Mouse (Mus musculus): ENCODE data around the gene Cdv3. TPM values are rescaled to one million over a fixed set of nuclear protein-coding genes. Genes with fewer than 3 reads are reported as not detected.

Gene Cdv3
- total RNA-seq, 2 experiments from 2014 or later = 146 to 147 TPM

Other genes with a start within 250 kb of the Cdv3 start
- gene Srprb, start 163.7 kb downstream of the Cdv3 start, total RNA-seq (2021) = 10 to 100 TPM; 15.3 to 17.0 TPM
- gene Gm20425, start 135.5 kb downstream of the Cdv3 start, total RNA-seq (2021) = 1 to 10 TPM; 4.7 to 5.1 TPM
- 10 to 100 TPM; 12.1 to 27.5 TPM for gene Trf, start 135.4 kb downstream of the Cdv3 start, total RNA-seq (2021)
- under 1 TPM in 1 of 2 experiments, not detected in 1; 0.43 TPM for gene 1300017J02Rik, start 60.8 kb downstream of the Cdv3 start, total RNA-seq (2021)
- 10 to 100 TPM; 17.7 to 24.0 TPM for gene Topbp1, start 60.6 kb downstream of the Cdv3 start, total RNA-seq (2021)
- 1 to 10 TPM in 1 of 2 experiments, under 1 TPM in 1; 0.72 to 1.1 TPM for gene Bfsp2, start 114.6 kb upstream of the Cdv3 start, total RNA-seq (2021)

Measured in gastrocnemius, postnatal 10 days (tissue).